Mouse (Mus musculus) megakaryocyte-erythroid progenitor cell, adult 5-6 weeks (primary cell): ENCODE measurements around the gene Mrln. TPM values are rescaled to one million over a fixed set of nuclear protein-coding genes. Genes with fewer than 3 reads are reported as not detected.
"Not testable (repeated sequence)": the region's sequence is repeated elsewhere in the genome, so short reads cannot be mapped to it uniquely, and the experiment has no call there.

Experiments used
- ATAC-seq: replicated peaks from 2 replicates; pipeline ENCODE4 v1.8.0; 2016; ENCODE audit warnings: mild to moderate bottlenecking, inconsistent platforms; ENCODE audit not compliant: severe bottlenecking, poor library complexity, low FRiP score, low TSS enrichment
- total RNA-seq, 2 experiments: library from RNA; stranded (forward) in 1 of 2; stranded (reverse) in 1 of 2; fragments of 200-1000, 215-1000 nt in 1 of 2; fragments of >200 nt in 1 of 2; fragmentation: Nextera tagmentation in 1 of 2; gene quantifications; 2 replicates each; pipeline ENCODE4 v1.2.3; 2014 to 2017

Gene Mrln
- total RNA-seq, 2 experiments from 2014 or later = not detected

DNA sequence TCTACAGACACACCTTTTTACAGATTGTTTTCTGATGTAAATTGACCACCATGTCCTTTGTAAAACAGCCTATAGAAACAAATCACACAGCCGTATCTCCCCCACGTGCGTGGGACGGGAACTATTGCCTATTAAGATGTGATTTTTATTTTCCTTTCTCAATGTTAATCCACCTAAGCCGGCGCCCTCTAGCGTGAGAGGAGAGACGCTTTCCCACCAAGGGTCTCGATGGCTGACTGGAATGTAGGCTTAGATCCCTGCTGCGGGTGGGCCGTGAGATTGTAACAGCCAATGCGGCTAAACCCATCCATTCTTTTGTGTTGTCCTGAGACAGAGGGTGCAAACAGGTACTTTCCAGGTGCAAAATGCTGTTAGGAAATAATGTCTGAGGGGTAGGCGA, 14.6 kb upstream of the Mrln start:
- no peak for ATAC-seq

DNA sequence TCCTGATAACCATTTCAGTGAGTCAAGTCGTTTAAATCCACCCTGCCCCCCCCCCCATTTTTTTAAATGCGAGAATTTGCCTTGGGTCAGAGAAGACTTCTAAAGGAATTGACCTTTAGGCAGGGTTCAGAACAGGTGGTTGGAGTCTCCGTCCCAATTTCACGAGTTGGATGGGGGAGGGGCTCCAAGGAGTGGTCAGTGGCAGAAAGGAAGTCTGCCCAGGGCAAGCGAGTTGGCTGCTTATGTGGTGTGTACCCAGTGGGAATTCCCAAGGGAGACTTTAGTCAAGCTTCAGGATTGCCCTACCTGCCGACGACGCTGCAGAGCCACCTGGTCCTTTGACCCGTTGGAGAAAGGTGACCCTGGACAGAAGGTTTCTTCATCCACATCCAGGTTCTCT, 10.2 kb upstream of the Mrln start:
- no peak for ATAC-seq

DNA sequence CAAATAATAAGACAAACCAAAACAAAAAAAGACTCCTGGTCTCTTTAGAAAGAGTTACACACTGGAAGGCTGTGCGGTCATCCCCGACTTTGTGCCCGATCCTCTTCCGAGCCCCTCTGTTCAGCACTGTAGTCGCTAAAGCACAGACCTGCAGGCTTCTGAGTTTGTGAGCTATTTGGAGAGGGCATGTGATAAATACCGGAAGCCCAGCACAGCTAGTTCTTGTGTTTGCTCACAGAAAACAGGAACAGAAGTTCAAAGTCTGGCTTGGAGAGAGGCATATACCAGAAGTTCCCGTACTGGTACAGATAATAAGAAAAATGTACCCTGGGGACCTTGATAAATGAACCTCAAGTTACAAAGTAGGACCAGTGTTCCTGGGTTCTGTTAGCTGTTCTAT, 9.2 kb upstream of the Mrln start:
- ATAC-seq = peak; percentile 46; the same call in 1 of the 2 replicates

DNA sequence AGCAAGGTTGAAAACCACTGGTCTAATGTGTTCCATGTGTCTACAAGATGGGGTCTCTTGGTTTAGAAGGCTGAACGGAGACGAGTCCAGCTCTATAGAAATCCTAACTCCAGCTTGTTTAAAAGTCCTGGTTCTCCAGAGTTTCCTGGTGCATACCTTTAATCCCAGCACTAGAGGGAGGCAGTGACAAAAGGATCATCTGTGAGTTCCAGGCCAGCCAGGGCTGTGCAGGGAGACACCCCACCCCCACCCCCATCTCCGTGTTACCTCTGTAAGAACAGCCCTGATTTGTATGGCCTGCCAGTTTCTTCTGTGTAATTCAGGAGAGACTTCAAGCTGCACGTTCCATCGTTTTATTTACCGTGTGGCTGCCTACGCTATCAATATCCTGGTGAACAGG, 8.7 kb upstream of the Mrln start:
- ATAC-seq = peak; percentile 60

GRCm38 (mm10) chr10:70196666-70197065, 7.8 kb upstream of the Mrln start:
- ATAC-seq = no peak

DNA sequence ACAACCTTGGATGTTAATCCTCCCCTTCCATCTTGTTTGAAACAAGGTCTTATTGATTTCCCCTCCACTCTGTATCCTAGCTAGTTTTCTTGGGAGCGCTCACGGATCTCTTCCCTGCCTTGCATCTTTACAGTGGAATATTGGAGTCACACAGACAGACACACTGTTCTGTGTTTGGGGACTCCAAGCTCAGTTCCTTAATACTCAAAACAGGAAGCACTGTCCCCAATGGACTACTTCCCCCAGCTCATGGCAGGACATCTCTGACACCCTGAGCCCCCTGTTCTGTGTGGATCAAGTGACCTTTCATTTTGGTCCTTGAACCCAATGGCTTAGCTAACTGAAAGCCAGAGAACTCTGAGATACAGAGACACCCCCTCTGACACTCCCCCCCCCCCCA, 6.9 kb upstream of the Mrln start:
- no peak for ATAC-seq

GRCm38 (mm10) chr10:70198012-70198411, 6.5 kb upstream of the Mrln start:
- no peak for ATAC-seq

- ATAC-seq = no peak
These were observed 5.5 kb upstream of the Mrln start for GRCm38 (mm10) chr10:70198951-70199463.

GRCm38 (mm10) chr10:70199466-70200210, 4.8 kb upstream of the Mrln start:
- no peak for ATAC-seq

DNA sequence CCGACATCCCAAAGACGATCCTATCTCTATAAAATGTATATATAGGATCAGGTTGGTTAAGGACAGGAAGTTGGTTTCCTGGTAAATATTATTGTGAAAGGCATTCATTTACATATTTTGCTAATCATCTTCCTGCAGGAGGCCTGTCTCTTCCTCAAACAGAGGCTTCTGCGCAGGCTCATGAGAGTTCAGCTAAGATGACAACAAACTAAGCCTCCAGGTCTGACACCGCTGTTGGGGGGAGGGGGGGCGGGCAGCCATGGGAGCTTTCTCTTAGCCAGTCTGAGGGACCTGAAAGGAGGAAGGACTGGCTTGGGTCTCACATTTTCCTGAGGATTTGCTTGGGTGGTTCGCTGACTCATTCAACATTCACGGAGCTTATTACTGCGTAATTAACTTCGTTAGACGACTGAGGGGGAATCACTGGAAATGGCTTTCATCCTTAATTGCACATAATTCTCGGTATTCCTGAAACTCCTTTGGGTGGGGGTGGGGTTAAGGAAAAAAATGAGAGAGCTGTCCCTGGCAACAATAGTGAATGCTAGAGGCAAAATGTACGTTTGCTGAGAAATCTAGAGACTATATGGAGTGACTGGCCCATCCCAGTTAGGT, 3.5 kb upstream of the Mrln start:
- ATAC-seq = 0 out of 2 replicates have a peak, but pooled peaks have one; percentile 48

DNA sequence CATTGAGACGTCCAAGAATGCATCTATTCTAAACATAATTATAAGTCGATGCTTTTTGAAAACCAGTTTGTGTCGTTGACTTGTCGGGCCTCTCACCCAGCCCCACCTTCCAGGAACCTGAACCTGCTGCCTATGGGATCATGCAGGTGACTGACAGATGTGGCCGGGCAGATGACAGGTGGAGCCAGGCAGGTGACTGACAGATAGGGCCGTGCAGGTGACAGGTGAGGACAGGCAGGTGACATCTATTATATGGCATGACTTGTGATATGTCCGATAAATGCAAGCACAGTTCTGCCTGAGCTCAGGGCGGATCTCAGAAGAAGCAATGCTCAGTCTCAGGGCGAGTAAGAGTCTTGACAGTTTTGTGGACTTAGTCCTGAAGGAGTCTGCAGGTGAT, 6.8 kb downstream of the Mrln start:
- ATAC-seq = no peak

DNA sequence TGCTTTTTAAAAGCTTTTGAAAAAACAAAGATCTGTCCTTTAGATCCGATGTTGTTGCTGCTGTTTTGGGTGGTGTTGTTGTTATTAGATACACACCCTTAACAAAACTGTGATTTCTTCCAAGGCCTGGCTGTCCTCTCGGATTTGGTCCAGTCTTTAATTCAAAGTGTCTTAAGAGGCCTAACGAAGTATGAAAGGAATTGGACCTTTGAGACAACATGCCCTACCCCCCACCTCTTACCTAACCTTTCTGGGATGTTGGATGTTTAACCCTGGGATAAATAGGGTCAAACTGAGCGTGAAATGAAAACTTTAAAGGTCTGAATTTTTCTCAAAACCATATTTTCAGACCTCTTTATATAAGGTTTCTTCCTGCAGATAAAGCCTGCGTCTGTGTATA, 16.5 kb downstream of the Mrln start:
- no peak for ATAC-seq

GRCm38 (mm10) chr10:70222231-70222630, 17.8 kb downstream of the Mrln start:
- not testable (repeated sequence) for ATAC-seq

DNA sequence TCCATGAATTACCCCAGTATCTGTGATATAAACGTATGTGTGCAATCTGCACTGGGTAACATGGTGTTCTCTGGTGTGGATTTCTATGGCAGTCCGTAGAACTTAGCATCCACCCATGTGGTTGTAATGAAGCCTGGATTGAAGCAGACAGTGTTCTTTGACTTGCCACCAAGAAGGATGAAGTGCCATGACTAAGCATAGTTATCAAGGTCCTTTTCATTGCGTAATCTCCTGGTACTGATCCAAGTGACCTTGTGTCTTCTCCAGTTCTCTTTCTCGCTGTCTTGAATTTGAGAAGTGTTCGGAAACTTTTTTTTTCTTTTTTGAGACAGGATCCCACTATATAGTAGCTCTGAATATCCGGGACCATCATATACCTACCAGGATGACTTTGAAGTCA, 20.1 kb downstream of the Mrln start:
- ATAC-seq = no peak

GRCm38 (mm10) chr10:70225760-70226159, 21.3 kb downstream of the Mrln start:
- no peak for ATAC-seq

DNA sequence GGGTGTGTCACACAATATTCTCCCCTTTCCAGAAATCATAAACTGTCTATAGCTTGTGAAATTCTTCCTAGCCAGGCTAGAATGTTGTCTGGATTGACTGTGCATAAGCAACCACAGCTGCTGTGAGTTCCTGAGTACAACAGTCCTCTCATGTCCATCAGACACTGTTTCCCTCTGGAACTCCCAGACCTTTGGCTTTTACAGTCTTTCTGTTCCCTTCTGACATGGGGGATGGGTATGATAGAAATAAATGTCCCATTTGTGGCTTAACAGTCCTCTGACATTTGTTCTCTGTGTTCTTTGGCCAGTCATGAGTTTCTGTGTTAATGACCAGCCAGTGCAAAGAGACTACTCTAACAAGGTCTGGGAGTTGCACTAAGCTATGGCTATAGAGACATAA, 22.1 kb downstream of the Mrln start:
- no peak for ATAC-seq

GRCm38 (mm10) chr10:70230352-70230751, 25.9 kb downstream of the Mrln start:
- ATAC-seq = no peak

GRCm38 (mm10) chr10:70237936-70238335, 33.5 kb downstream of the Mrln start:
- ATAC-seq = no peak

- no peak for ATAC-seq
These were observed 38.4 kb downstream of the Mrln start for GRCm38 (mm10) chr10:70242751-70243444.

- peak; percentile 44; the same call in 1 of the 2 replicates for ATAC-seq
These were observed 40.6 kb downstream of the Mrln start, which contains the start of gene Slc16a9 for GRCm38 (mm10) chr10:70244921-70245558. Gene Slc16a9, plus strand, starts transcription at chr10:70245100.
